Mouse (Mus musculus): Measurements from ENCODE around the gene Gm6793. TPM values are rescaled to one million over a fixed set of nuclear protein-coding genes. Genes with fewer than 3 reads are reported as not detected.

The Gm6793 gene
- polyA plus RNA-seq, 1 experiment from 2014 or later = 0.12 TPM

- Histone ChIP-seq H3K9ac (no peak overlapping the region), H3K4me2 (no peak overlapping the region), H3K4me1 (no peaks in the 10 kb centered on the region; the same call in 1 of the 2 replicates), H3K27ac (no peak overlapping the region), H3K4me3 (replicated peaks) (no peak overlapping the region), H3K36me3 (peaks cover 54% of the 10 kb centered on the region), H3K27me3 (no peaks in the 10 kb centered on the region), H3K9me3 (replicated peaks) (peaks cover 4% of the 10 kb centered on the region; the same call in 1 of the 2 replicates)
- no peak for ATAC-seq (replicated peaks; ENCODE audit: low FRiP score)
- WGBS = 79% methylated on average over 10 of the region's 10 CpGs
Measured at GRCm38 (mm10) chr8:111978147-111978546, 36.7 kb downstream of the Gm6793 start.

- H3K4me1 ChIP-seq = no peaks in the 10 kb centered on the region
- ATAC-seq (replicated peaks; ENCODE audit: low FRiP score) = no peak
- WGBS = 91% methylated on average over 2 of the region's 2 CpGs
- H3K36me3 ChIP-seq = peaks cover 51% of the 10 kb centered on the region
- H3K9me3 ChIP-seq (replicated peaks) = peaks cover 4% of the 10 kb centered on the region; the same call in 1 of the 2 replicates
- no peaks in the 10 kb centered on the region for H3K27me3 ChIP-seq
- no peak overlapping the region for H3K4me3 ChIP-seq (replicated peaks)
- no peak overlapping the region for H3K9ac ChIP-seq
- no peak overlapping the region for H3K27ac ChIP-seq
- H3K4me2 ChIP-seq = no peak overlapping the region
Measured at GRCm38 (mm10) chr8:111976326-111976725, 38.5 kb downstream of the Gm6793 start.

GRCm38 (mm10) chr8:111975706-111976105 lies 39.1 kb downstream of the Gm6793 start:
- Histone ChIP-seq H3K36me3 (peaks cover 56% of the 10 kb centered on the region), H3K9ac (no peak overlapping the region), H3K4me2 (no peak overlapping the region), H3K27me3 (no peaks in the 10 kb centered on the region), H3K4me1 (no peaks in the 10 kb centered on the region), H3K9me3 (replicated peaks) (peaks cover 4% of the 10 kb centered on the region; the same call in 1 of the 2 replicates), H3K4me3 (replicated peaks) (no peak overlapping the region), H3K27ac (no peak overlapping the region)
- 95% methylated on average over 2 of the region's 2 CpGs for WGBS
- no peak for ATAC-seq (replicated peaks; ENCODE audit: low FRiP score)

GRCm38 (mm10) chr8:111974138-111974537 lies 40.7 kb downstream of the Gm6793 start:
- 93% methylated on average over 12 of the region's 12 CpGs for WGBS
- Histone ChIP-seq H3K4me3 (replicated peaks) (no peak overlapping the region), H3K27ac (no peak overlapping the region), H3K27me3 (no peaks in the 10 kb centered on the region), H3K9me3 (replicated peaks) (peaks cover 4% of the 10 kb centered on the region; the same call in 1 of the 2 replicates), H3K36me3 (peaks cover 60% of the 10 kb centered on the region), H3K4me1 (no peaks in the 10 kb centered on the region), H3K9ac (no peak overlapping the region), H3K4me2 (no peak overlapping the region)
- no peak for ATAC-seq (replicated peaks; ENCODE audit: low FRiP score)

- no peaks in the 10 kb centered on the region for H3K4me1 ChIP-seq
- H3K9me3 ChIP-seq (replicated peaks) = peaks cover 4% of the 10 kb centered on the region; the same call in 1 of the 2 replicates
- no peak for ATAC-seq (replicated peaks; ENCODE audit: low FRiP score)
- no peak overlapping the region for H3K27ac ChIP-seq
- H3K4me3 ChIP-seq (replicated peaks) = no peak overlapping the region
- H3K9ac ChIP-seq = no peak overlapping the region
- H3K27me3 ChIP-seq = no peaks in the 10 kb centered on the region
- no peak overlapping the region for H3K4me2 ChIP-seq
- WGBS = 40% methylated on average over 5 of the region's 5 CpGs
- H3K36me3 ChIP-seq = peaks cover 36% of the 10 kb centered on the region
Measured at GRCm38 (mm10) chr8:111968991-111969390, 45.8 kb downstream of the Gm6793 start.

- peaks cover 32% of the 10 kb centered on the region for H3K36me3 ChIP-seq
- no peak overlapping the region for H3K4me2 ChIP-seq
- no peak for ATAC-seq (replicated peaks; ENCODE audit: low FRiP score)
- peaks cover 1% of the 10 kb centered on the region; the same call in 1 of the 2 replicates for H3K9me3 ChIP-seq (replicated peaks)
- no peak overlapping the region for H3K9ac ChIP-seq
- no peak overlapping the region for H3K4me3 ChIP-seq (replicated peaks)
- H3K4me1 ChIP-seq = no peaks in the 10 kb centered on the region
- no peak overlapping the region for H3K27ac ChIP-seq
- 84% methylated on average over 10 of the region's 10 CpGs for WGBS
- H3K27me3 ChIP-seq = no peaks in the 10 kb centered on the region
Measured at GRCm38 (mm10) chr8:111968541-111968940, 46.3 kb downstream of the Gm6793 start.

- Histone ChIP-seq H3K4me3 (replicated peaks) (no peak overlapping the region), H3K9me3 (replicated peaks) (no peaks in the 10 kb centered on the region), H3K27me3 (no peaks in the 10 kb centered on the region), H3K4me1 (no peaks in the 10 kb centered on the region), H3K9ac (no peak overlapping the region), H3K36me3 (peaks cover 22% of the 10 kb centered on the region), H3K27ac (no peak overlapping the region), H3K4me2 (no peak overlapping the region)
- ATAC-seq (replicated peaks; ENCODE audit: low FRiP score) = no peak
- WGBS = 83% methylated on average over 5 of the region's 5 CpGs
Measured at GRCm38 (mm10) chr8:111967246-111967870, 47.5 kb downstream of the Gm6793 start.

GRCm38 (mm10) chr8:111964849-111965561 lies 49.8 kb downstream of the Gm6793 start:
- no peak overlapping the region for H3K9ac ChIP-seq
- no peaks in the 10 kb centered on the region for H3K27me3 ChIP-seq
- no peak overlapping the region for H3K4me2 ChIP-seq
- peaks cover 9% of the 10 kb centered on the region; the same call in 1 of the 2 replicates for H3K36me3 ChIP-seq
- WGBS = 75% methylated on average over 7 of the region's 7 CpGs
- no peak overlapping the region for H3K27ac ChIP-seq
- no peak overlapping the region for H3K4me3 ChIP-seq (replicated peaks)
- H3K4me1 ChIP-seq = no peaks in the 10 kb centered on the region
- H3K9me3 ChIP-seq (replicated peaks) = no peaks in the 10 kb centered on the region
- no peak for ATAC-seq (replicated peaks; ENCODE audit: low FRiP score)

- Histone ChIP-seq H3K27me3 (no peaks in the 10 kb centered on the region), H3K9ac (no peak overlapping the region), H3K4me2 (no peak overlapping the region), H3K4me1 (no peaks in the 10 kb centered on the region), H3K9me3 (replicated peaks) (no peaks in the 10 kb centered on the region), H3K36me3 (peaks cover 13% of the 10 kb centered on the region; the same call in 1 of the 2 replicates), H3K4me3 (replicated peaks) (no peak overlapping the region), H3K27ac (no peak overlapping the region)
- 51% methylated on average over 5 of the region's 5 CpGs for WGBS
- ATAC-seq (replicated peaks; ENCODE audit: low FRiP score) = no peak
Measured at GRCm38 (mm10) chr8:111964351-111964750, 50.5 kb downstream of the Gm6793 start.

GRCm38 (mm10) chr8:111963546-111963945 lies 51.3 kb downstream of the Gm6793 start:
- Histone ChIP-seq H3K4me2 (no peak overlapping the region), H3K4me3 (replicated peaks) (no peak overlapping the region), H3K4me1 (no peaks in the 10 kb centered on the region), H3K27me3 (no peaks in the 10 kb centered on the region), H3K36me3 (peaks cover 20% of the 10 kb centered on the region; the same call in 1 of the 2 replicates), H3K9ac (no peak overlapping the region), H3K27ac (no peak overlapping the region), H3K9me3 (replicated peaks) (no peaks in the 10 kb centered on the region)
- ATAC-seq (replicated peaks; ENCODE audit: low FRiP score) = no peak
- 87% methylated on average over 4 of the region's 4 CpGs for WGBS

All from kidney, embryonic 15.5 days (tissue).